Mouse (Mus musculus) yolk sac, embryonic 10.5 days (tissue): ENCODE results near the gene Naa15.
"Not testable (repeated sequence)": the region's sequence is repeated elsewhere in the genome, so short reads cannot be mapped to it uniquely, and the experiment has no call there.

Source experiments
- DNase-seq: peaks from one replicate; pipeline ENCODE4 v3.0.0-alpha.2; 2017; ENCODE audit warnings: low spot score

The Naa15 gene

GRCm38 (mm10) chr3:51393651-51394050 is 21.3 kb upstream of the Naa15 start:
- DNase-seq: no peak

GRCm38 (mm10) chr3:51394881-51395280 is 20.1 kb upstream of the Naa15 start:
- no peak for DNase-seq

DNA sequence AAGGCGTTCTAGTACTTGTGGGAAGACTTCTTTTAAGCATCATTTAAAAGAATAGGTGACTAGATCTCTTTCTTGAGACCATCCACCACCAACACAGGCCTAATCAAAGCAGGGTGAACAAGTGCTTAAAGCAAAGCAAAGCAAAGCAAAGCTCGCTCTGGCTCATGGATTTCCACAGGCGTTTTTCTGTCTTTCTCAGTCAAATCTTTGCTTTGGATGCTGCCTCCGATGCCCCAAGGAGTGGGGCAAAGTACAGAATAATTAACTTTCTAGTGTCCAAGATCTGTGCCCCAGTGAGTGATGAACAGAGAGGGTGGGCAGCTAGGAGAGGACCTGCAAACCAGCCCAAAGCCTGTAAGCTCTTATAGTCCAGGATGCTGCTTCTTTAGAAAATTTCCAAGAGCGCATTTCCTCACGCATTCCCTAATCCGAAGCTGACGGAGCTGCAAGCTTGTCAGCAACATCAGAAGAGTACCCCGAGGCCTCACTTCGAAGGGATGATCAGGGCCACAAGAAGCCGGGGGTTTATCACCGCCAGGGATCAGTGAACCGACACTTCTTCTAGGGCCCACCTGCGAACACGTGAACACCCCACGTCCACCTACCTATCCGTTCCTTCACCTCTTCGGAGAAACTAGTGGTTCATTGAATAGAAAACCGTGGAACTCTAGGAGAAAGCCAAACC is 19.3 kb upstream of the Naa15 start:
- no peak for DNase-seq

GRCm38 (mm10) chr3:51396219-51397068 is 18.5 kb upstream of the Naa15 start, which contains the start of gene Mgarp:
Mgarp (minus strand) TSS chr3:51396738.
- peak; percentile 73 for DNase-seq

DNA sequence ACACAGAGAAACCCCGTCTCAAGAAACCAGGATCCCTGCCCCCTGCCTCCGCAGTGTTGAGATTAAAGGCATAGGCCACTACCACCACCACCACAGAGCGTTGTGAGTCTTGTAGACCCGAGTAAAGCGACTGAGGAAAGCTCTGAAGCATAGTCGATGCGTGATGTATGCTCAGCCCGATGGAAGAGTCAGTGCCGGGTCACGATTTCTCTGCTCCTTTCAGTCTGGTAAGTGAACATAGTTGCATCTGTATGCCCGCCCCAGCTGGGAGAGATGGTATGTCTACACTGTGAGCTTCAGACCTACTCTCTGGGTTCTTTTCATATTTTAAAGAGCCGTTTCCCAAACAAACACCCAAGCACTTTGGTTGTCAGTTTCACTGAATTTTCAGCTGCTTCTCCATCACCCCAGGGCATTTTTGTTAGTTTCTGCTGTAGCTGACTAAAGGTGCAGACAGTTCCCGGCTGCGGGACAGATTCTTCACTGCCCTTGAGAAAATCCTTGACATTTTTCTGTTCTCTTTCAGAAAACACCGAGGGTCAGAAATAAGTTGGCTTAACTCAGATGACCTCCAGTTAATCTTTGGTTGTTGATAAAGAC is 17.1 kb upstream of the Naa15 start:
- no peak for DNase-seq

DNA sequence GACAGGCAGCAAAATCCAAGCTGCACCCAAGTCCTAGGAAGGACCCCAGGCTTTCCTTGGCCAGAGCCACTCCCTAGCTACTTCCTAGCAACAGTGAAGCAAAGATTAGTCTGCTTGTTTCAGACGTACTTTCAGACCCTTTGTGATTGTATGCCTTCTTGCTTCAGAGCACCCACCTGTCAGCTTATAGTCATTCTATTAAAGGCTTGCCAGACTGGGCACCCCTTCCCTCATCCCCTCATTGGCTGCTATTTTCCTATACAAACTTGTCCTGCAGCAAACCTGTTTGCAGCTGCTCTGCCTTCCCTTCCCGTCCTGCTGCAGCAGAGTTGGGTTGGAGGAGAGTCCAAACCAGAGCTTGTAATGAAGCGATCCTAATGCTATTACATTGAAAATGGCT is 16.3 kb upstream of the Naa15 start:
- no peak for DNase-seq

- DNase-seq: no peak
These were observed 15.4 kb upstream of the Naa15 start for GRCm38 (mm10) chr3:51399531-51399930.

DNA sequence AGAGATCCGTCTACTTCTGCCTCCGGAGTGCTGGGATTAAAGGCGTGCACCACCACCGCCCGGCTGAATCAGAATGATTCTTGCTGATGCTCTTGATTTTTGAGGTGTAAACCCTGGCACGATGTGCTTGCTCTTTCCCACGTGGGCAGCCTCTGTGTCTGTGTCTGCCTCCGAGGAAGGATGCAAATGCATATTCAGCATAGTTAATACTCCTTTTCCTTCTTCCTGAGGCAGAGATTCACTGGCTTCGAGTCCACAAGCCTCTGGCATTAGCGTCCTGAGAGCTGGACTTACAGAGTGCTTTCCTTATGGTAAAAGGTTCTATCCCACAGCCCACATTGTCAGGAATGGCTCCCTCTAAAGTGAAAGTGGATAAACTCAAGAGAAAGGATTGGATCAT is 14.3 kb upstream of the Naa15 start:
- DNase-seq: no peak

- DNase-seq: not testable (repeated sequence)
These were observed 12.9 kb upstream of the Naa15 start for GRCm38 (mm10) chr3:51402054-51402453.

GRCm38 (mm10) chr3:51402628-51403027 is 12.3 kb upstream of the Naa15 start:
- DNase-seq: no peak

DNA sequence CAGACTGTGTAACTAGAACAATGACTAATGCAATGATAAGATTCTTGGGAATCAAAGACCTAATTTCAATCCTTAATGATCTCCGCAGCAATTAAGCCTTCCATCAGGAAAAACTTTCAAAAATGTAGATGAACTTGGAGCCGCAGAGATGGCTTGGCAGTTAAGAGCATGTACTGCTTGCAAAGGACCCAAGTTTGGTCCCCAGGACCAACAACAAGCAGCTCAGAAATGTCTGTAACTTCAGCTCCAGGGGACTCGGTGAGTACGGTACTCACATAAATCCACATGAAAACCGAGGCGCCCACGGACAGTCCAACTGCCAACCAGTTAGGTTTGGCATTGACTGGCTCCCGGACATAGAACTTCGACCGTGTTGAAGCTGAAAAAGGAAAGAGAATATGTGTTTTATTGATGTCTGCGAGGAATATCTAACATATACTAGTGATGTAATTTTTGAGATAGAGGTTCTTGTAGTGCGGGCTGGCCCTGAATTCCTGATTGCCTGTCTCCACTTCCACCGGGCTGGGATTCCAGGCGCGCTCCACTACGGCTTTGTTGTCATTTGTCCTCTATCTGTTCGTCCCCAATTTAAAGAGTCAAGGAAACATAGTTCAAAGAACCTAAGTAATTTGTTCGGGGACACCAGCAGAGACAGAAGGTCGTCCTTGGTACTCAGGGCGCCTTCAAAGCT is 6.9 kb upstream of the Naa15 start:
- DNase-seq: no peak

DNA sequence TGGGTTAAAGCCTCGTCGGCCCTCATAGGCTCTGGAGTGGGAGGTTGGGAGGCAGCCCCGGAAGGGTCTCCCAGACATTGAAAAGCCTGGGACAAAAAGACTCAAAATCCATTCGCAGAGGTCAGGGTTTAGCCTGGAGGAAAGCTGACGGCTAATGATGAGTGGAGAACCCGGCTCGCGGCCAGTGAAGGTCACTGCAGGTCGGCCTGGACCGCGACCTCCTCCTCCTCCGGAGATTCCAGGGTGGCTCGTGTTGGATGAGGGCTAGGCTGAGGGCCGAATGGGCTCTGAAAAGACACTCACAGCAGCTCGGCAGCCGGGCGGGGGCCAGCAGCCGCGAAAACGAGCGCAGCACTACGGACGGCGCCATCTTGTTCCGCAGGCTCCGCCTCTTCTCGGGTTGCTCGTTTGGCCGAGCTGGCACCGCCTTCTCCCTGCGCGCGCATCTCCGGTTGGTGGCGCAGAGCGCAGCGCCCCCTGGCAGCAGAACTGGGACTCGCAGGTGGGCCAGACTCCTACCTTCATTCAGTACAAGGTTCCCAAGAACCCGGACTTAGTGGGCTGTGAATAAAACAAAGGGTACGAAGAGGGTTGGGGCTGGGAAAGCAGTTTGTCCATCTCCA is 6.3 kb upstream of the Naa15 start, which contains the start of gene Ndufc1:
TSS of gene Ndufc1 (minus strand) at position 428 of the 623 bp plus-strand sequence.
- peak; percentile 92 for DNase-seq

GRCm38 (mm10) chr3:51412457-51412856 is 2.5 kb upstream of the Naa15 start:
- DNase-seq: peak; percentile 58

DNA sequence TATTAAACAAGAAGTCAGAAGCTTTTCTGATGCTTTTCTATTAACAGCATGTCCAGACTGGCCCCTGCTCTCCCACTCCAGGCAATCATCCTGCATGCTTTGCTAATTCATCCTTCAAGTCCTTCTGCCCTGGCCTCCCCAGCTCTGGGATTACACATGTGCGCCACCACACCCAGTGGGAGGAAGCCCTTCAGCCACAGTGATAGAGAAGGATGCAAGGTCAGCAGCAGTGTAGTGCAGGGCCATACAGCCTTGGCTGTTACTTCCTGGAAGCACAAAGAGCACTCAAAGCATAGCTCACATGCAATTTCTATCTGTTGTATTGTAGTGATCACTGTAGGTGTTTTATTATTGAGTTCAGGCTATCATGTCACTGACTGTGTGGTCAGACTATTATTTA is 1.7 kb upstream of the Naa15 start:
- peak; percentile 64 for DNase-seq

GRCm38 (mm10) chr3:51416073-51416363 is 1.1 kb downstream of the Naa15 start:
- DNase-seq: no peak

DNA sequence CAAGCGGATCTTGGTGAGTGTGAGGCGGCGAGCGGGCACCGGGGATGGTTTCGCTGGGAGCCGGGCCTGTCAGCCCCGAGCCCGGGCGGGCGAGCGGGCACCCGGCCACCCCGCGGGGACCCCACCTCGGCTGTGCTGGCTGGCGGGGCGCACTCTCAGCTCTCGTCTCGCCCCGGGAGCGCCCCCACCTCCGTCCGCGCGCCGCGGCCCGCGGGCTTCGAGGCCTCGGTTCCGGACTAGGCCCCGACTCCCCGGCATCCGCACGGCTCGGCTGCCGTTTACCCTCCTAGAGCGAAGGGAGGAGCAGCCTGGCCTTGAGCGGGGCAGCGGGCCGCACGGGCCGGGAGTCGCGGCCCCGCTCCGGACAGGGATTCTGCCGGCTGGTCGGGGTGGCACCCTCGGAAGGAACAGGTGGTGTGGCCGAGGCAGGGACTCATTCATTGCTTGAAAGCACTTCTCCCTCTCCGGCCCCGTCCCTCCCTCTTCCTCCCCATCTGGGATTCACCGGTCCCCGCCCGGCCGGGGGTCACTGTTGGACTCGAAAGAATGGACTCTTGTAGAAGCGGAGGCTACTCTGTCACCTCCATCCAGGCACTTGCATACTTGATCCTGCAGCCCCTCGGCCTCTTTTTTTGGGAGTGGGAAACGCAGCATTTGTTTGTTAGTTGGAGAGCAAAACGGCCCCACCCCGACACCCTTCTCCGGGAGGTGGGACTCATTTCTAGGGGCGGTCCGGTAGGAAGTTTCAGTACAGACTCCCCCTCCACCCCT is 1.6 kb downstream of the Naa15 start:
- peak; percentile 65 for DNase-seq

DNA sequence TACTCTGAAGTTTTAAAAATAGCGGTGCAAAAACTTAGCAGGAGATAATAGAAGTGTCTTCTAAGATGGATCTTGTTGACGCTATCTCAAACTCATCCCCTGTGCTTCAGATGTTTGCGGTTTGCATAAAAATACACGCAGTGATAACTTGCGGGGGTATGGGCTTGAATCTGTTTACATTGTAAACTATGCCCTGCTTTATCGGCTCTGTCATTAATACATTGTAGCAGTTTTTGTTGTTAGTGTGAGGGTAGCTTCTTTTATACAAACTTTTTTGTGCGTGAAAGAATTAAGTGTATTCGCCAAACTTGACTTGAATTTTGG is 2.1 kb downstream of the Naa15 start:
- DNase-seq: no peak

DNA sequence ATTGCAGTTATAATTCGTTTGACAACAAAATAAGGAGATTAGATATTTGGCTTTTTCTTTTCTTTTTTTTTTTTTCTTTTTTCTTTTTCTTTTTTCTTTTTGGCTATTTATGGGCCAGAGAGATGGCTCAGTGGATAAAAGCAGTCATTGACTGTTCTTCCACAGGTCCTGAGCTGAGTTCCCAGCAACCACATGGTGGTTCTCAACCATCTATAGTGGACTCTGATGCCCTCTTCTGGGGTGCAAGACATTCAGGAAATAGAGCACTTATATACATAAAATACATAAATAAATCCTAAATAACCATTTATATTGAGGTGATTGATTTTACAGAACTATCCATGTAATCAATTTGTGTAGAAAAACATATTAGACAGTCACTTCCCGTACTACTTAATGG is 2.5 kb downstream of the Naa15 start:
- no peak for DNase-seq

- DNase-seq: no peak
These were observed 3.0 kb downstream of the Naa15 start for GRCm38 (mm10) chr3:51417966-51418365.

- DNase-seq: no peak
These were observed 7.0 kb downstream of the Naa15 start for GRCm38 (mm10) chr3:51421921-51422320.

- DNase-seq: no peak
These were observed 10.4 kb downstream of the Naa15 start for GRCm38 (mm10) chr3:51425394-51425793.
